Mouse (Mus musculus): Measurements from ENCODE around the gene Ski.

GRCm38 (mm10) chr4:155168835-155169252 is 53.5 kb downstream of the Ski start:
- TF ChIP-seq CTCF (IDR thresholded peaks at IDR 0.05; ENCODE audit: low read depth) = no peak
- no peak for TF ChIP-seq EP300 (IDR thresholded peaks at IDR 0.05; ENCODE audit: low read depth)

All from liver, embryonic 14.5 days (tissue).